Mouse (Mus musculus) E14TG2a.4 (cell line): ENCODE data around the gene Rpl22.

Source experiments
- CTCF ChIP-seq: conservative IDR thresholded peaks from 2 replicates; pipeline ENCODE4 v1.5.1; 2014; ENCODE audit warnings: low read length
- POU5F1 ChIP-seq: IDR thresholded peaks from 2 replicates; pipeline ENCODE4 v1.6.1; 2014; ENCODE audit warnings: low read length, borderline replicate concordance

DNA sequence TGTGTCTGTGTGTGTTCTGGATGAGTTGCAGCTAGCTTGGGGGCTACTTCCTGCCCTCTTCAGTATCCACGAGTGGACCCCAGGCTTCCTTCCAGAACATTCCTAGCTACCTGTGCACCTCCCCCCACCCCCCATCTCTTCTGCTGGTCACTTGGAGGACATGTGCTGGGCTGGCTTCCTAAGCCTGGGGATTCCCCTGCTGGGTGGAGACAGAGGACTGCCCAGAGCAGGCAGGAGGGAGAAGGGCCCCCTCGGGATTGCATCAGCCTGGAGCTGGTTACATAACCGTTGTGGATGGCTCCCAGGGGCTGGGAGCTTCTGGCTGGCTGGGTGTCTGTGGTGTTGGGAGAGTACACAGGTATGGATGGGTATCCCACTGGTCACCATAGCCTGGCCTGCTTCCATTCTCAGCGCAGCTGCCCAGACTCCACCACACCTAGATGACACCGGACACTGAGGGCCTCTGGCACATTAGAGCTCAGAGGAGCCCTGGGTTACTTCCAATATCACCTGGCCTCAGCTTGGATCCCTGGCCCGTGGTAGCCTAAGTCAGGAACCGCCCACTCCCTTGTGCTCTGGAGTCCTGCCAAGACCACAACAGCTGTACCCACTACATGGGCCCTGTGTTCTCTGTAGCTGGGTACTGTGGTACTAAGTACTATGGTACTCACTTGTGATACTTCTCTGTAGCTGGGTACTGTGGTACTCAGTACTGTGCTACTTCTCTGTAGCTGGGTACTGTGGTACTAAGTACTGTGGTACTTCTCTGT lies 19.8 kb downstream of the Rpl22 start:
- no peak for TF ChIP-seq CTCF
- TF ChIP-seq POU5F1: no peak
